Mouse (Mus musculus) stomach, embryonic 15.5 days (tissue): Measurements from ENCODE around the gene Glra1. TPM values are rescaled to one million over a fixed set of nuclear protein-coding genes. Genes with fewer than 3 reads are reported as not detected.
"Not testable (repeated sequence)": the region's sequence is repeated elsewhere in the genome, so short reads cannot be mapped to it uniquely, and the experiment has no call there.

Experiments
- ATAC-seq: fragments of 200-750 bp; cut with Nextera tagmentation; 2 replicates; pipeline ENCODE4 v1.8.0; 2017; ENCODE audit warnings: low read depth, moderate number of reproducible peaks, moderate TSS enrichment; ENCODE audit not compliant: insufficient read depth, low FRiP score
- H3K27ac ChIP-seq: fragments of 300-500 bp; sonication (generic); 2 replicates; pipeline ENCODE4 v1.5.1; 2015; ENCODE audit warnings: mild to moderate bottlenecking, inconsistent platforms
- H3K27me3 ChIP-seq: fragments of 300-500 bp; sonication (generic); replicated peaks from 2 replicates; pipeline ENCODE4 v1.6.1; 2015; ENCODE audit warnings: inconsistent platforms
- H3K36me3 ChIP-seq: fragments of 300-500 bp; sonication (generic); 2 replicates; pipeline ENCODE4 v1.6.1; 2015; ENCODE audit warnings: inconsistent platforms
- H3K4me1 ChIP-seq: fragments of 300-500 bp; sonication (generic); 2 replicates; pipeline ENCODE4 v1.6.1; 2015; ENCODE audit warnings: inconsistent platforms
- H3K4me2 ChIP-seq: fragments of 300-500 bp; sonication (generic); 2 replicates; pipeline ENCODE4 v1.6.1; 2015; ENCODE audit warnings: mild to moderate bottlenecking, inconsistent platforms
- H3K4me3 ChIP-seq: fragments of 300-500 bp; sonication (generic); replicated peaks from 2 replicates; pipeline ENCODE4 v1.5.1; 2015; ENCODE audit warnings: inconsistent platforms
- H3K9ac ChIP-seq: fragments of 300-500 bp; sonication (generic); 2 replicates; pipeline ENCODE4 v1.6.1; 2015; ENCODE audit warnings: inconsistent platforms
- H3K9me3 ChIP-seq: fragments of 300-500 bp; sonication (generic); 2 replicates; pipeline ENCODE4 v1.6.1; 2016; ENCODE audit warnings: inconsistent platforms
- WGBS: fragments of 180-500 bp; shearing (Covaris S2); methylation state at CpG from one replicate; pipeline ENCODE4 v1.1.7; 2015; 5-methylcytosine and 5-hydroxymethylcytosine counted together
- polyA plus RNA-seq: library from polyadenylated mRNA; unstranded; fragments of >200 nt; fragmentation: Nextera tagmentation; extraction: Ambion mirVana; gene quantifications from 2 replicates; pipeline ENCODE4 v1.2.1, GENCODE M21; 2015

Gene Glra1
- polyA plus RNA-seq: not detected in 2 replicates

GRCm38 (mm10) chr11:55607808-55608523, at the start of gene Glra1:
Gene Glra1, minus strand, starts transcription at chr11:55608198.
- no peak within 1 kb of the TSS for H3K4me2 ChIP-seq
- no peak within 1 kb of the TSS for H3K4me3 ChIP-seq
- no peaks in the 10 kb centered on the region for H3K4me1 ChIP-seq
- H3K27ac ChIP-seq: no peak within 1 kb of the TSS
- ATAC-seq: no peak
- H3K27me3 ChIP-seq: peaks cover 12% of the 10 kb centered on the region; the same call in 1 of the 2 replicates
- WGBS: 1% methylated on average over 36 of the region's 36 CpGs
- H3K9me3 ChIP-seq: no peaks in the 10 kb centered on the region
- no peak within 1 kb of the TSS for H3K9ac ChIP-seq
- no peaks in the 10 kb centered on the region for H3K36me3 ChIP-seq

- no peak overlapping the region for H3K4me3 ChIP-seq
- no peak overlapping the region for H3K4me2 ChIP-seq
- H3K27me3 ChIP-seq: no peaks in the 10 kb centered on the region
- no peak overlapping the region for H3K9ac ChIP-seq
- H3K36me3 ChIP-seq: no peaks in the 10 kb centered on the region
- no peak overlapping the region for H3K27ac ChIP-seq
- no peaks in the 10 kb centered on the region for H3K4me1 ChIP-seq
- ATAC-seq: no peak
- H3K9me3 ChIP-seq: no peaks in the 10 kb centered on the region
- WGBS: 35% methylated on average over 4 of the region's 4 CpGs
Measured at GRCm38 (mm10) chr11:55636961-55637360, 29.0 kb upstream of the Glra1 start.

- Histone ChIP-seq H3K27me3 (no peaks in the 10 kb centered on the region), H3K9me3 (no peaks in the 10 kb centered on the region), H3K27ac (no peak overlapping the region), H3K4me3 (no peak overlapping the region), H3K4me1 (no peaks in the 10 kb centered on the region), H3K36me3 (no peaks in the 10 kb centered on the region), H3K4me2 (no peak overlapping the region), H3K9ac (no peak overlapping the region)
- ATAC-seq: no peak
Measured at GRCm38 (mm10) chr11:55633901-55634300, 25.9 kb upstream of the Glra1 start.

GRCm38 (mm10) chr11:55614631-55615030, 6.6 kb upstream of the Glra1 start:
- H3K4me2 ChIP-seq, H3K4me1 ChIP-seq, H3K36me3 ChIP-seq, H3K27me3 ChIP-seq, H3K9ac ChIP-seq, ATAC-seq, H3K9me3 ChIP-seq, H3K4me3 ChIP-seq, H3K27ac ChIP-seq: not testable (repeated sequence)
- 67% methylated on average over 8 of the region's 8 CpGs for WGBS

GRCm38 (mm10) chr11:55608524-55608920, 524 bp upstream of the Glra1 start:
- Histone ChIP-seq H3K9me3 (no peaks in the 10 kb centered on the region), H3K36me3 (no peaks in the 10 kb centered on the region), H3K27ac (no peak overlapping the region), H3K4me2 (no peak overlapping the region), H3K27me3 (peaks cover 12% of the 10 kb centered on the region; the same call in 1 of the 2 replicates), H3K9ac (no peak overlapping the region), H3K4me3 (no peak overlapping the region), H3K4me1 (no peaks in the 10 kb centered on the region)
- ATAC-seq: no peak
- 5% methylated on average over 12 of the region's 12 CpGs for WGBS

- Histone ChIP-seq H3K4me2 (no peak overlapping the region), H3K9ac (no peak overlapping the region), H3K9me3 (no peaks in the 10 kb centered on the region), H3K36me3 (no peaks in the 10 kb centered on the region), H3K27ac (no peak overlapping the region), H3K27me3 (peaks cover 12% of the 10 kb centered on the region; the same call in 1 of the 2 replicates), H3K4me3 (no peak overlapping the region), H3K4me1 (no peaks in the 10 kb centered on the region)
- no peak for ATAC-seq
- 8% methylated on average over 26 of the region's 26 CpGs for WGBS
Measured at GRCm38 (mm10) chr11:55607066-55607807, 761 bp downstream of the Glra1 start.

- 19% methylated on average over 11 of the region's 11 CpGs for WGBS
- Histone ChIP-seq H3K4me1 (no peaks in the 10 kb centered on the region), H3K4me2 (no peak overlapping the region), H3K27ac (no peak overlapping the region), H3K27me3 (no peaks in the 10 kb centered on the region; the same call in 1 of the 2 replicates), H3K9ac (no peak overlapping the region), H3K36me3 (no peaks in the 10 kb centered on the region), H3K4me3 (no peak overlapping the region), H3K9me3 (no peaks in the 10 kb centered on the region)
- no peak for ATAC-seq
Measured at GRCm38 (mm10) chr11:55601447-55602065, 6.4 kb downstream of the Glra1 start.

GRCm38 (mm10) chr11:55595726-55596125, 12.3 kb downstream of the Glra1 start:
- no peak overlapping the region for H3K4me3 ChIP-seq
- H3K4me2 ChIP-seq: no peak overlapping the region
- 85% methylated on average over 1 of the region's 1 CpGs for WGBS
- no peaks in the 10 kb centered on the region for H3K4me1 ChIP-seq
- H3K27ac ChIP-seq: no peak overlapping the region
- H3K36me3 ChIP-seq: no peaks in the 10 kb centered on the region
- ATAC-seq: no peak
- H3K9ac ChIP-seq: no peak overlapping the region
- no peaks in the 10 kb centered on the region for H3K9me3 ChIP-seq
- no peaks in the 10 kb centered on the region for H3K27me3 ChIP-seq

- H3K27me3 ChIP-seq: no peaks in the 10 kb centered on the region
- no peaks in the 10 kb centered on the region for H3K36me3 ChIP-seq
Measured at GRCm38 (mm10) chr11:55594411-55594810, 13.6 kb downstream of the Glra1 start.

GRCm38 (mm10) chr11:55591194-55591593, 16.8 kb downstream of the Glra1 start:
- no peak overlapping the region for H3K4me3 ChIP-seq
- H3K4me2 ChIP-seq: no peak overlapping the region
- no peaks in the 10 kb centered on the region for H3K4me1 ChIP-seq
- ATAC-seq: no peak
- H3K9ac ChIP-seq: no peak overlapping the region
- H3K27me3 ChIP-seq: no peaks in the 10 kb centered on the region
- no peaks in the 10 kb centered on the region for H3K36me3 ChIP-seq
- no peaks in the 10 kb centered on the region for H3K9me3 ChIP-seq
- 50% methylated on average over 2 of the region's 2 CpGs for WGBS
- H3K27ac ChIP-seq: no peak overlapping the region

More at GRCm38 (mm10) chr11:55594411-55594810, 13.6 kb downstream of the Glra1 start:
- no peak overlapping the region for H3K27ac ChIP-seq
- no peak overlapping the region for H3K4me3 ChIP-seq
- no peaks in the 10 kb centered on the region for H3K9me3 ChIP-seq
- no peak for ATAC-seq
- WGBS: 79% methylated on average over 3 of the region's 3 CpGs
- H3K4me1 ChIP-seq: no peaks in the 10 kb centered on the region
- H3K9ac ChIP-seq: no peak overlapping the region
- no peak overlapping the region for H3K4me2 ChIP-seq

GRCm38 (mm10) chr11:55589376-55590167, 18.4 kb downstream of the Glra1 start:
- Histone ChIP-seq H3K9me3 (no peaks in the 10 kb centered on the region), H3K9ac (no peak overlapping the region), H3K4me1 (no peaks in the 10 kb centered on the region), H3K4me3 (no peak overlapping the region), H3K27me3 (no peaks in the 10 kb centered on the region), H3K27ac (no peak overlapping the region), H3K36me3 (no peaks in the 10 kb centered on the region), H3K4me2 (no peak overlapping the region)
- WGBS: 75% methylated on average over 9 of the region's 9 CpGs
- no peak for ATAC-seq
